Mouse (Mus musculus) gastrocnemius, postnatal 25 days (tissue): ENCODE results near the gene Cysrt1. TPM values are rescaled to one million over a fixed set of nuclear protein-coding genes. Genes with fewer than 3 reads are reported as not detected.
A peak's percentile ranks its signal among the peaks of the same experiment; 100 is the strongest.

Experiments used
- DNase-seq: peaks from one replicate; pipeline ENCODE4 v3.0.0; 2022
- total RNA-seq, 2 experiments: library from RNA; stranded (reverse); gene quantifications; 1 replicate in 1 of 2; 2 replicates in 1 of 2; pipeline ENCODE4 v1.2.3; 2021

Cysrt1 gene
- total RNA-seq, 2 experiments from 2014 or later = not detected

GRCm38 (mm10) chr2:25234551-25235220, 7.6 kb downstream of the Cysrt1 start:
- no peak for DNase-seq

GRCm38 (mm10) chr2:25234050-25234449, 8.2 kb downstream of the Cysrt1 start, which contains the start of gene Slc34a3:
Slc34a3 (minus strand) TSS chr2:25234364.
- no peak for DNase-seq

DNA sequence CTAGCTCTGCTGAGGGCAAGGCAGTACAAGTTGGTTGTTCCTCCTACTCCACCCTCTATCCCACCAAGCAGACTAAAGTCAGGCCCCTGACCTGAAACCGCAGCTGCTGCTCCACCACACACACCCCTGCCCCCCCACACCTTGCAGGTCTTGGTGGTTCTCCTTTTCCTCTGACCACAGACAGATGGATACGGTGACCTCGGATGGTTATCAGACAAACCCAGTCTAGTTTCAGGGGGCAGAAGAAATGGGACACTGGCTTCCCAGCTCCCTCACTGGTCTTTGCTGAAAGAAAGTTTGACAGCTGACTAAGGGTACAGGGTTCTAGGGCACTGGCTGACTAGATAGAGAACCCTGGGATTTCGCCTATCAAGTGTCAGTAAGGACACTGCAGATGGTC, 8.8 kb downstream of the Cysrt1 start:
- no peak for DNase-seq

DNA sequence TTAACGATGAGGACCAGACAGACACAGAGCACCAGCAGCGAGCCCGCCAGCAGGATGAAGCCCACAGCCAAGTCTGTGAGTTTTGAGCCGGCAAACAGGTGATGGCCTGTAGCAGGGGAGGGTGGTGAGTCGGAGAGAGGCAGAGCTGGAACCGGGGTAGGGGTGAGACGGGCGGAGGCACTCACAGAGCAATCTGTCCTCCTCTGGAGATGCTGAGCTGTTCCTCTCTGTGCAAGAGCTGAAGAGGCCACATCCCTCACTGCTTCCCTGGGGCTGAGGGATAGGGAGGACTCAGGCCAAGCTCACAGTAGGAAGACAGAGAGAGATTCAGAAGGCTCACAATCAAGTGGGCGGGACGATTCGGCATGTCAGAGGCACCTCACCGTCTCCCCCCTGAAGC, 11.2 kb downstream of the Cysrt1 start:
- no peak for DNase-seq

DNA sequence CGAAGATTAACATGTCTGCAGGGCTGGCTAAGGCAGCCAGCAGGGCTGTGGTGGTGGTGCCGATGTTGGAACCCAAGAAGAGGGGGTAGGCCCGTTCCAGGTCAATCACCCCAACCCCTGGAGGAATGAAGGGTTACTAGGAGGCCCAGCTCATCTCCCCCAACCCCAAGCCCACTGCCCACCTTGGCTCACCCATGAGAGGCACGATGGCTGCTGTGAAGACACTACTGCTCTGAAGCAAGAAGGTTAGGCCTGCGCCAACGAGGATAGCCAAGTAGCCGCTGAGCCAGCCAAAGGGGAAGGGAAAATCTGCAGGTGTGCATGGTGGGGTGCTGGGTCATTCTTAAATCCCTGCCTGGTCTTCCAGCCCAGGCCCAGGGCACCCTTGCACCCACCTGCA, 11.7 kb downstream of the Cysrt1 start:
- no peak for DNase-seq

- DNase-seq = no peak
These were observed 12.7 kb downstream of the Cysrt1 start for GRCm38 (mm10) chr2:25229582-25229981.

DNA sequence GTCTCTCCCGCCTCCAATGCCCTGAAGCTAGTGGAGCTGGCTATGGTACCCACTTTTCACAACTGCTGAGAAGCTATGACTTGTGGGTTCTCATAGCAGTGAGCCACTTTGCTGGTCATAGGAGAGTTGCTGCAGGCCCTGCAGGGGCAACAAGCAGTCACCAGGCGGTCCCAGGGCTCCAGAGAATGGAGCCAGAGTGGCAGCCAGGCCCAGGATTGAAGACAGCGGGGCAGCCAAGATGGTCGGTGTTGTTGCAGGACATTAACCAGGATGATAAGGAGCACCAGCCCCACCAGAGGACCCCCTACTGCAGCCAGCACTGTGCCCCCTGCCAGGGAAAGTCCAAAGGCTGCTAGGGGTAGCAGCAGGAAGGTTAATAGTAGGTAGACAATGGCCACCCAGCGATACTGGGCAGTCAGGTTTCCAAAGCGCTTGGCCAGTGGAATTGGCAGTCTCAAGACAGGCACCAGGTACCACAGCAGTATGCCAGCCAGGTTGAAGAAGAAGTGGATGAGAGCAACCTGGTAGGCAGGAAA, 13.2 kb downstream of the Cysrt1 start:
- no peak for DNase-seq

GRCm38 (mm10) chr2:25228431-25228889, 13.8 kb downstream of the Cysrt1 start:
- DNase-seq = peak; percentile 87

- DNase-seq = no peak
These were observed 14.8 kb downstream of the Cysrt1 start for GRCm38 (mm10) chr2:25227406-25227805.

DNA sequence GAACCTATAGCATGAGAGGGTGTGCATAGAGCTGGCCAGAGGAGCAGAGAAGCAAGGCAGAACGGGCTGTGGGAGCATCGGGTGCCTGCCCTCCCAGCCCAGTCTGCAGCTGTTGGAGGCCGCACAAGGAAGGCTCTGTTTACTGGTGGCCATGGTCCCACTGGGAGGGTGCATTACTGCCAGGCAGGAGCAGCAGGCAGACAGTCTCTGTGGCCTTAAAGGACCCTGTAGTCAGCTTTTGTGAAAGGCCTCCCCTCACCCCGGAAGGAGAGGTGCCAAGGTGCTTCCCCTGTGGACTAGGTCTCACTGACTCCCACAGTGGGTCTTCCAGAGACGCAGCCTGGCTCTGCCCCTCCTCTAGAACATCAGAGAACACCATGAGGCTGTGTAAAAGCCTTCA, 15.4 kb downstream of the Cysrt1 start:
- peak; percentile 71 for DNase-seq

DNA sequence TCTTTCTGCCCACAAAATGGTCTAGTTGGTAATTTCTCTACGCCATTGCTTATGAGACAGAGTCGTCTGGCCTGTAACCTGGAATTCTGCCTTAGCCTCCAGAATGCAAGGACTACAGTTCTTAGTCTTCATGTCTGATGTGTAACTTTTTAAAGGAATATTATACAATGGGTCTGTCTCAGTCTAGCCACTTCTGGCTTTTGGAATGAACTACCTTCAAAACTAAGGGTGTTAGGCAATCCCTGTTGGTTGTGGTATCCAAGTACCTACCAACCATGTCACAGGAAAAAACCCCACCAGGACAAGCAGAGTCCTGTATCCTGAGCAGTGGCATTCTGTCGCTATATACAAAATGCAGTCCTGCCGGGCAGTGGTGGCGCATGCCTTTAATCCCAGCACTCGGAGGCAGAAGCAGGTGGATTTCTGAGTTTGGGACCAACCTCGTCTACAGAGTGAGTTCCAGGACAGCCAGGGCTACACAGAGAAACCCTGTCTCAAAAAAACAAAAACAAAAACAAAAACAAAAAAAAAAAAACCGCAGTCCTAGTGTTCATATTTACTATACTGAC, 16.4 kb downstream of the Cysrt1 start:
- DNase-seq = no peak

GRCm38 (mm10) chr2:25224766-25225752, 17.2 kb downstream of the Cysrt1 start:
- peak; percentile 99 for DNase-seq

DNA sequence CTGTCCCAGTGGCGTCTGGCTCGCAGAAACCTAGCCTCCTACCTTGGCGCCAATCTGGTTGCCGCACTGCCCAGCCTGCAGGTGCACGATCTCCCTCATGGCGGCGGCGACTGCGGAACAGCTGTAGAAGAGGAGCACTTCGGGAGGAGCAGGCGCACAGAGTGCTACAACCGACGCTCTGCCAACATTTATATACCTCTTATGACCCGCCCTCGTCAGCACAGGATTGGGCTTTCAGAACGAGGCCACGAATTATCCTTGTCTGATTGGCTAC, 17.8 kb downstream of the Cysrt1 start, which contains the start of gene Tubb4b:
Gene Tubb4b, minus strand, starts transcription at position 211 of the 274 bp plus-strand sequence.
- DNase-seq = no peak

GRCm38 (mm10) chr2:25223681-25224491, 18.4 kb downstream of the Cysrt1 start:
- DNase-seq = peak; percentile 87

- DNase-seq = no peak
These were observed 20.9 kb downstream of the Cysrt1 start for GRCm38 (mm10) chr2:25221331-25221772.

DNA sequence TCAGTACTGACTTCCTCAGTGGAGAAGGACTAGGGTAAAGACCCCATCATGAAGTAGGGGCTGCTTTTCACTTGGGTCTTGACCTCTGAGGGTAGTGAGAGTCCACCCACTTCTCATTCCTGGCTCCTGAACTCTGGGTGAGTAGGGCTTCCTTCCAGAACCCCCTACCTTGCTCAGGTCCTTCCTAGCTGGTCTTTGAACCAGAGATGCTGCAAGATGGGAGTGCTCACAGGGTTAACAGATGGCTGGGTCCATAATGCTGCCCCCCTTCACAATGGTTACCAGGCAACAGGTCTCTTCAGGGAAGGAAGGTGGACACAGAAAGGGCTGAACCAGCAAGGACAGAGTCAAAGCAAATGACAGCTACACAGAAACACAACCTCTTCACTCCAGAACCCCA, 23.8 kb downstream of the Cysrt1 start, which contains the start of gene Fam166a:
Gene Fam166a, plus strand, starts transcription at position 301 of the 400 bp plus-strand sequence.
- no peak for DNase-seq

GRCm38 (mm10) chr2:25217666-25218065, 24.6 kb downstream of the Cysrt1 start:
- no peak for DNase-seq

DNA sequence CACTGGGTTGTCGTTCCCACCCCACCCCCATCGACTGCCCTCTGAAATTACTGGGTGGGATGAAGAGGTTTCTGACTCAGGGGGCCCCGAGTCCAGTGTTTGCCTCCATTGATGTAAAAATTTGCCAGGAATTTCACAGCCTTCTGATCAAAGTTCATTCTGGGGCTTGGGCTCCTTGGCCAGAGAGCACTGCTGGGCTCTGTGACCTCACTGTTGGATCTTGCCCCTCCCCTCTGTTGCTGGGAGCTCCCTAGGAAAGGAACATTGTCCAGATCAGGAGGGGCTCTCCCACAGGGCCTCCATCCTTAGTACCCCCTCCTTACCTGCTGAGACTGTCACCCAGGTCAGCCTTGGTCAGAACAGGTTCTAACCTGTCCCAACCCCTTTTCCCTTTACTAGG, 27.8 kb downstream of the Cysrt1 start, which contains the start of gene Stpg3:
Gene Stpg3, minus strand, starts transcription at position 194 of the 400 bp plus-strand sequence.
- no peak for DNase-seq

GRCm38 (mm10) chr2:25213266-25213865, 28.9 kb downstream of the Cysrt1 start:
- DNase-seq = no peak

DNA sequence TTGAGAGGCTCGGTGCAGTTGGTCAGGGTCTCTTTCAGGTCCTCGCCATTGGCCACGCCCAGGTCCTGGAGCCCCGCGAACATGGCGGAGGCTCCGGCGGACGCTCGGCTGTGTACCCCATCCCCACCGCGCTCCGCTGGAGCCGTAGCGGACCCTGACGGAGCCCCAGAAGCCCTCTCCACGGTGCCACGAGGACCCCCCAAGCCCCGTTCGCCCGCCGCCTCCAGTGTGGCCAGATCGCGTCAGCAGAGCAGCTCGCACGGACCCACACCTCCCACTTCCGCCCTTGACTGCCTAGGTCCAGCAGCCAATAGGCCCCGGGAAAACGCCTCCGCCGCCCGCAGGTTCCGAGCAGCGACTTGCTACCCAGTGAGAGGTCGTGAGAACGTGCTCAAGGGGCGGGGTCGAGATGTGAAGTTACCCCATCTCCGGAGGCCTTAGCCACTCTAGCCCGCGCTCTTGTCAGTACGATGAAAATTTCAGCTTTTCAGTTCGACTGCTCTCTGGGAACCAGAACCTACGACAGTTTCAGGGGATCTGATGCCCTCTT, 31.1 kb downstream of the Cysrt1 start, which contains the start of gene Nelfb:
Gene Nelfb, minus strand, starts transcription at position 369 of the 550 bp plus-strand sequence.
- peak; percentile 89 for DNase-seq

DNA sequence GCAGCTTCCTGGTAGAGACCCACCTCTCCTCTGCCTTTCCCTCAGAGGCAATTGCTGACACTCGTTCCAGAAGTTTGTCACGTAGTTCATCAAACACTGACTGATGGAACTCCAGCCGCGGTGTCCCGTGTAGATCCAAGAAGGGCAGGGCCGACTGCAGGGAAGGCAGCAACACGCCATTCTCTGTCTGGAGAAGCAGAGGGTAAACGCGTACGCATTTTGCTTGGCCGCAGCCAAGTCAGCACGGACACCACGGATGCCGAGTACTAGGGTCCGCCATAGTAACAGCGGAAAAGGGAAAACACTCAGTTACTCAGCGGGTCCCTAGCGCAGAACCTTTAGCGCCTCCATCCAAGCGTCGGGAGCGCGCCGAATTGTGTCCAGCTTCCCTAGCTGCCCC, 31.6 kb downstream of the Cysrt1 start:
- no peak for DNase-seq
